Mouse (Mus musculus) adrenal gland, postnatal 25 days (tissue): ENCODE data around the gene Mael. TPM values are rescaled to one million over a fixed set of nuclear protein-coding genes. Genes with fewer than 3 reads are reported as not detected.
A peak's percentile ranks its signal among the peaks of the same experiment; 100 is the strongest.

ENCODE experiments used
- DNase-seq: peaks from one replicate; pipeline ENCODE4 v3.0.0; 2021; ENCODE audit warnings: mixed read lengths
- long read RNA-seq: library from polyadenylated mRNA; stranded (forward); transcript quantifications from one replicate; pipeline ENCODE4 v2.0.0, GENCODE M21; 2021
- total RNA-seq: library from RNA; stranded (reverse); gene quantifications from 2 replicates; pipeline ENCODE4 v1.2.3, GENCODE M21; 2021

The Mael gene
- not detected in 2 replicates for total RNA-seq
- long read RNA-seq, result 0 reads

- no peak for DNase-seq
These were observed at the start of gene Mael for GRCm38 (mm10) chr1:166238315-166238969. Gene Mael (minus strand): TSS chr1:166238747.

- DNase-seq, result no peak
These were observed 47.7 kb upstream of the Mael start for GRCm38 (mm10) chr1:166286231-166286630.

- DNase-seq, result no peak
These were observed 45.8 kb upstream of the Mael start for GRCm38 (mm10) chr1:166284390-166284789.

- DNase-seq, result no peak
These were observed 44.9 kb upstream of the Mael start for GRCm38 (mm10) chr1:166283451-166283850.

GRCm38 (mm10) chr1:166282597-166283210 is 44.2 kb upstream of the Mael start:
- DNase-seq, result peak; percentile 22

- DNase-seq, result no peak
These were observed 43.3 kb upstream of the Mael start for GRCm38 (mm10) chr1:166281836-166282235.

- no peak for DNase-seq
These were observed 42.7 kb upstream of the Mael start for GRCm38 (mm10) chr1:166281287-166281686.

GRCm38 (mm10) chr1:166280566-166280965 is 42.0 kb upstream of the Mael start:
- no peak for DNase-seq

GRCm38 (mm10) chr1:166279580-166280206 is 41.1 kb upstream of the Mael start:
- DNase-seq, result no peak

- DNase-seq, result no peak
These were observed 40.2 kb upstream of the Mael start for GRCm38 (mm10) chr1:166278786-166279185.

GRCm38 (mm10) chr1:166268218-166268617 is 29.7 kb upstream of the Mael start:
- no peak for DNase-seq

GRCm38 (mm10) chr1:166266918-166267317 is 28.4 kb upstream of the Mael start:
- no peak for DNase-seq

GRCm38 (mm10) chr1:166266001-166266705 is 27.6 kb upstream of the Mael start:
- DNase-seq, result no peak

GRCm38 (mm10) chr1:166259526-166259925 is 21.0 kb upstream of the Mael start:
- DNase-seq, result no peak

GRCm38 (mm10) chr1:166256898-166257297 is 18.4 kb upstream of the Mael start:
- DNase-seq, result no peak

GRCm38 (mm10) chr1:166256302-166256701 is 17.8 kb upstream of the Mael start:
- no peak for DNase-seq

- no peak for DNase-seq
These were observed 17.1 kb upstream of the Mael start for GRCm38 (mm10) chr1:166255651-166256050.

GRCm38 (mm10) chr1:166255091-166255490 is 16.5 kb upstream of the Mael start:
- no peak for DNase-seq

- peak; percentile 72 for DNase-seq
These were observed 15.6 kb upstream of the Mael start, which contains the start of gene Ildr2 for GRCm38 (mm10) chr1:166253898-166254894. Gene Ildr2 (plus strand): TSS chr1:166254139.

- DNase-seq, result no peak
These were observed 5.7 kb upstream of the Mael start for GRCm38 (mm10) chr1:166244285-166244684.

- DNase-seq, result no peak
These were observed 24.4 kb downstream of the Mael start for GRCm38 (mm10) chr1:166214181-166214580.

- no peak for DNase-seq
These were observed 29.2 kb downstream of the Mael start for GRCm38 (mm10) chr1:166209371-166209770.
